Mouse (Mus musculus) small intestine, adult 2 months (tissue): ENCODE measurements around the gene Odf4.

ENCODE experiments used
- CTCF ChIP-seq: fragments of 200-500 bp; IDR thresholded peaks from 2 replicates; pipeline ENCODE4 v1.5.1; 2012; ENCODE audit warnings: low read depth, mild to moderate bottlenecking, control low read depth, inconsistent platforms, low read length, moderate library complexity, mixed read lengths; ENCODE audit not compliant: insufficient replicate concordance, insufficient read length; ENCODE audit errors: extremely low read depth
- POLR2A ChIP-seq: fragments of 200-500 bp; IDR thresholded peaks from 2 replicates; pipeline ENCODE4 v1.6.1; 2012; ENCODE audit warnings: low read depth, mild to moderate bottlenecking, control low read depth, inconsistent platforms, low read length, moderate library complexity

DNA sequence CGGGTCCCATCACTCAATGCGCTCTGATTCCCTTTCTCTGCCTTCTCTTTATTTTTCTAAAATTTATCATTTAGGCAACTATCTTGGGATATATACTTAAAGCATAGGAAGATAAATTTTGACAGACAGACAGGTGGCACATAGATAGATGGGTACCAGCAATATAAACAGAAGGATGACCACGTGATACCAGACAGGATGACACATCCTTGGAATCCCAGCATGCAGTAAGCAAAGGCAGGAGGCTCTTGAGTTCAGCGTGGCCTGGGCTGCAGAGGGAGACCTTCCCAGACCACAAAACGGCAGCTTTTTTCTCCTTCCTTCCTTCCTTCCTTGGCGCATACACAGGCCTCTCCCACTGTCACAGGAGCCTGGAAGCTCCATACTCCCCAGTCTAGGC is 29.0 kb downstream of the Odf4 start:
- TF ChIP-seq CTCF (no peak), POLR2A (no peak)
